Mouse (Mus musculus) liver, adult 2 months (tissue): ENCODE measurements around the gene Dupd1. TPM values are rescaled to one million over a fixed set of nuclear protein-coding genes. Genes with fewer than 3 reads are reported as not detected.

Experiments
- DNase-seq: peaks from one replicate; pipeline ENCODE4 v3.0.0-alpha.2; 2011; ENCODE audit warnings: low read depth, low spot score; ENCODE audit errors: extremely low read depth
- H3K27ac ChIP-seq: fragments of 200-500 bp; replicated peaks from 2 replicates; pipeline ENCODE4 v1.5.1; 2012; ENCODE audit warnings: low read depth, mild to moderate bottlenecking, control low read depth, inconsistent platforms, low read length; ENCODE audit not compliant: insufficient read depth
- H3K27me3 ChIP-seq: fragments of 200-500 bp; 2 replicates; pipeline ENCODE4 v1.6.1; 2012; ENCODE audit warnings: mild to moderate bottlenecking, moderate library complexity, low read length, inconsistent platforms; ENCODE audit not compliant: control insufficient read depth, insufficient read depth
- H3K36me3 ChIP-seq: fragments of 200-500 bp; 2 replicates; pipeline ENCODE4 v1.6.1; 2012; ENCODE audit warnings: low read length, inconsistent platforms; ENCODE audit not compliant: control insufficient read depth, insufficient read depth
- H3K4me1 ChIP-seq: fragments of 200-500 bp; 2 replicates; pipeline ENCODE4 v1.6.1; 2011; ENCODE audit warnings: low read length; ENCODE audit not compliant: control insufficient read depth, insufficient read depth
- H3K4me3 ChIP-seq: fragments of 200-500 bp; 2 replicates; pipeline ENCODE4 v1.5.1; 2011; ENCODE audit warnings: low read depth, mild to moderate bottlenecking, control low read depth, low read length, moderate library complexity; ENCODE audit not compliant: insufficient read depth
- H3K79me2 ChIP-seq: fragments of 200-500 bp; 2 replicates; pipeline ENCODE4 v1.6.1; 2012; ENCODE audit warnings: inconsistent platforms, mild to moderate bottlenecking, low read length, moderate library complexity; ENCODE audit not compliant: control insufficient read depth, insufficient read depth
- H3K9ac ChIP-seq: fragments of 200-500 bp; 2 replicates; pipeline ENCODE4 v1.6.1; 2012; ENCODE audit warnings: low read depth, mild to moderate bottlenecking, control low read depth, inconsistent platforms, low read length
- CTCF ChIP-seq: fragments of 200-500 bp; IDR thresholded peaks from 2 replicates; pipeline ENCODE4 v1.5.1; 2011; ENCODE audit warnings: low read depth, low read length, control low read depth
- POLR2A ChIP-seq: fragments of 200-500 bp; IDR thresholded peaks from 2 replicates; pipeline ENCODE4 v1.6.1; 2011; ENCODE audit warnings: low read length, control low read depth; ENCODE audit not compliant: insufficient read depth; ENCODE audit errors: extremely low read depth
- WGBS: fragments of 180-500 bp; shearing (Covaris S2); methylation state at CpG from one replicate; pipeline ENCODE4 v1.1.7; 2018; 5-methylcytosine and 5-hydroxymethylcytosine counted together
- polyA plus RNA-seq: library from polyadenylated mRNA; depleted of rRNA; stranded (reverse); fragments of >200 nt; gene quantifications from 2 replicates; pipeline ENCODE4 v1.2.3, GENCODE M21; 2012
- total RNA-seq: library from RNA; depleted of rRNA; stranded (reverse); fragments of >200 nt; gene quantifications from 2 replicates; pipeline ENCODE4 v1.2.3, GENCODE M21; 2014

The Dupd1 gene
- total and polyA plus RNA-seq, 2 experiments, result not detected

DNA sequence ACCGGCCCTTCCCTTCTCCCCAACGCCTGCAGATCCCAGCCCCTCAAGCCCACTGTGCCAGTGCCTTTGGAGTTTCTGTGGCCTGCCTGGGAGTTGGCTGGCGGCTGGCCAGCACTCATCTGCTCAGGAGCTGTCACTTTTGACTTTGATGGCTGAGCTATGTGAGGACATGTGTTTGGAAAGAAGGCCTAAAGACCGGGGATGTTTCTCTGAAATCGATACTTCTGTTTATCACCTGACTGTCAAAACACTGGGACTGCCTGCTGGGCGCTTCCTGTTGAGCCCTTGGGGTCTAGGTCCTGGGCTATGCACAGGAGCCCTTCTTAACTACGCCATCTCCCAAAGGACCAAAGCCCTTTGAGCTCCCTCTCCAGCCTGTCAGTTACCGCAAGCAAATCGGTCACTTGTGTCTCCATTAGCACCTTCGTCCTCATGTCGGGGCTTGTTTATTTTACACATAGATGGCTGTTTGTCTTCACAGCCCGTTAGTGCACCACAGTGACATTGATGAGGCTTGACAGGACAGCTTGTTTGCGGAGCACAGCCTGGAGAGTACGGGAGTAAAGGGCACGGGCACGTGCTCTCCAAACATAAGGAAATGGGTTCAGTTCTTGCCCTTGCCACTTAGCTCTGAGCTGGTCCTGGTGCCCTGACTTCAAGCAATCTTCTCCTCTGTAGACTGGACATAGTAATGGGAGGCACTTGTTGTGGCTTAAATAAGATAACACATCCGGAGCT is 5.4 kb upstream of the Dupd1 start:
- no peak overlapping the region for H3K4me3 ChIP-seq
- no peak overlapping the region for H3K9ac ChIP-seq
- no peaks in the 10 kb centered on the region for H3K36me3 ChIP-seq
- no peak overlapping the region for H3K27ac ChIP-seq
- 23% methylated on average over 17 of the region's 17 CpGs for WGBS
- TF ChIP-seq CTCF (no peak), POLR2A (no peak)
- peaks cover 2% of the 10 kb centered on the region; the same call in 1 of the 2 replicates for H3K4me1 ChIP-seq
- H3K27me3 ChIP-seq, result no peaks in the 10 kb centered on the region
- no peaks in the 10 kb centered on the region for H3K79me2 ChIP-seq
- peak; percentile 17 for DNase-seq

- Histone ChIP-seq H3K36me3 (no peaks in the 10 kb centered on the region), H3K27me3 (no peaks in the 10 kb centered on the region), H3K9ac (no peak overlapping the region), H3K4me3 (no peak overlapping the region), H3K4me1 (no peaks in the 10 kb centered on the region), H3K79me2 (no peaks in the 10 kb centered on the region), H3K27ac (no peak overlapping the region)
- WGBS, result 87% methylated on average over 2 of the region's 2 CpGs
- no peak for DNase-seq
- TF ChIP-seq POLR2A (no peak), CTCF (no peak)
Observed at GRCm38 (mm10) chr14:21711231-21711630, 3.1 kb downstream of the Dupd1 start.

GRCm38 (mm10) chr14:21709545-21709944 is 4.8 kb downstream of the Dupd1 start:
- Histone ChIP-seq H3K79me2 (no peaks in the 10 kb centered on the region), H3K27ac (no peak overlapping the region), H3K4me3 (no peak overlapping the region), H3K27me3 (no peaks in the 10 kb centered on the region), H3K36me3 (no peaks in the 10 kb centered on the region), H3K9ac (no peak overlapping the region), H3K4me1 (no peaks in the 10 kb centered on the region)
- WGBS, result 84% methylated on average over 2 of the region's 2 CpGs
- no peak for DNase-seq
- TF ChIP-seq POLR2A (no peak), CTCF (peak; percentile 17; the same call in 1 of the 2 replicates)

DNA sequence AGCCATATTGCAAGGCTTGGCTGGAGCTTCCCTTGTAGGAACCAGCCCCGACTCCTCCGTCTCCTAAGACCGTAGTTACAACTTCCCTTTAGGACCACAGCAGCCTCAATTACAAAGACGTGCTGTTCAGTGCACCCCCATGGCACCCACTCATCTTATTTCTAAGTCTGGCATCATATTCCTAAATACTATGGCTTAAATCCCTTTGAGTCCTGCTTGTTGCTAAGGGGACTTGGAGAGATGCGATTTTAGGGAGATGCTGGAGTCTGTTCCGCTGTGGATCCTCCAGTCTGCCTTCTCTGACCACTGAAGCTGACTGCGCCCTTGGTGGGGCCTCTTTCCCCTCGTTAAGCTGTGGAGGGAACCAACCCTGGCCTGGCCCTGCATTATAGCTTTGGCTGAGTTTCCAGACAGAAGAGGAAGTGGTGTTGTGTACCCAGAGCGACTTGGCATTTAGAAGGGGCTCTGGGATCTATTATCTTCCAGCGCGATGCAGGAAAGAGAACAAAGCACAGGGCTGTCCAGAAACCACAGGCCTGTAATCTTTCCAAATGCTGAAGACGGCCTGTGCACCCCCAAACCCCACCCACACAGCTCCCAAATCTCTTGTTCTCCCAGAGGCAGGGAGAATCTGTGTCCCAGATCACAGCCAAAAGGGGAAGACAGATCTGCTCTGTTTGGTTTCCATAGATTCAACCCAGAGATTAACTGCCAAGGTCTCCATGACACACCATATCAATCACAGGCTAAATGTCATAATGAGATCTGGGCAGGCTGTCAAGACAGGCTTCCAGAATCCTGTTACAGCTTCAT is 7.4 kb downstream of the Dupd1 start:
- Histone ChIP-seq H3K27ac (no peak overlapping the region), H3K36me3 (no peaks in the 10 kb centered on the region), H3K9ac (no peak overlapping the region), H3K27me3 (no peaks in the 10 kb centered on the region), H3K79me2 (no peaks in the 10 kb centered on the region), H3K4me1 (no peaks in the 10 kb centered on the region), H3K4me3 (no peak overlapping the region)
- no peak for TF ChIP-seq POLR2A
- no peak for TF ChIP-seq CTCF
- 82% methylated on average over 12 of the region's 12 CpGs for WGBS
- no peak for DNase-seq

- Histone ChIP-seq H3K4me3 (no peak overlapping the region), H3K27ac (no peak overlapping the region), H3K27me3 (no peaks in the 10 kb centered on the region), H3K9ac (no peak overlapping the region), H3K4me1 (no peaks in the 10 kb centered on the region), H3K79me2 (no peaks in the 10 kb centered on the region), H3K36me3 (no peaks in the 10 kb centered on the region)
- WGBS, result 90% methylated on average over 2 of the region's 2 CpGs
- DNase-seq, result no peak
- TF ChIP-seq CTCF (no peak), POLR2A (no peak)
Observed at GRCm38 (mm10) chr14:21705462-21705861, 8.9 kb downstream of the Dupd1 start.

- no peaks in the 10 kb centered on the region for H3K36me3 ChIP-seq
- H3K79me2 ChIP-seq, result no peaks in the 10 kb centered on the region
- DNase-seq, result peak; percentile 11
- no peaks in the 10 kb centered on the region for H3K27me3 ChIP-seq
- no peak overlapping the region for H3K9ac ChIP-seq
- WGBS, result 66% methylated on average over 5 of the region's 5 CpGs
- no peak overlapping the region for H3K4me3 ChIP-seq
- no peak for TF ChIP-seq CTCF
- TF ChIP-seq POLR2A, result no peak
- no peak overlapping the region for H3K27ac ChIP-seq
- H3K4me1 ChIP-seq, result no peaks in the 10 kb centered on the region
Observed at GRCm38 (mm10) chr14:21703255-21703654, 11.1 kb downstream of the Dupd1 start.
